Mouse (Mus musculus) forebrain, embryonic 11.5 days (tissue): ENCODE results near the gene Pla2g2f. TPM values are rescaled to one million over a fixed set of nuclear protein-coding genes. Genes with fewer than 3 reads are reported as not detected.

Experiments
- ATAC-seq: fragments of 200-750 bp; cut with Nextera tagmentation; replicated peaks from 2 replicates; pipeline ENCODE4 v1.8.0; 2017; ENCODE audit warnings: moderate TSS enrichment; ENCODE audit not compliant: low FRiP score
- DNase-seq: peaks from one replicate; pipeline ENCODE4 v3.0.0-alpha.2; 2017; ENCODE audit warnings: low spot score
- H3K27ac ChIP-seq: fragments of 300-500 bp; sonication (generic); 2 replicates; pipeline ENCODE4 v1.5.1; 2014; ENCODE audit warnings: low read depth, low read length
- H3K27me3 ChIP-seq: fragments of 300-500 bp; sonication (generic); 2 replicates; pipeline ENCODE4 v1.6.1; 2014; ENCODE audit warnings: mild to moderate bottlenecking, low read length, mixed read lengths; ENCODE audit not compliant: control insufficient read depth, insufficient read depth
- H3K36me3 ChIP-seq: fragments of 300-500 bp; sonication (generic); 2 replicates; pipeline ENCODE4 v1.6.1; 2014; ENCODE audit warnings: mild to moderate bottlenecking, low read length, moderate library complexity, mixed read lengths; ENCODE audit not compliant: control insufficient read depth, insufficient read depth
- H3K4me1 ChIP-seq: fragments of 300-500 bp; sonication (generic); replicated peaks from 2 replicates; pipeline ENCODE4 v1.6.1; 2014; ENCODE audit warnings: low read length, mixed read lengths; ENCODE audit not compliant: control insufficient read depth, insufficient read depth
- H3K4me2 ChIP-seq: fragments of 300-500 bp; sonication (generic); 2 replicates; pipeline ENCODE4 v1.6.1; 2014; ENCODE audit warnings: low read depth, mild to moderate bottlenecking, low read length, moderate library complexity, mixed read lengths; ENCODE audit not compliant: severe bottlenecking
- H3K4me3 ChIP-seq: fragments of 300-500 bp; sonication (generic); 2 replicates; pipeline ENCODE4 v1.5.1; 2014; ENCODE audit warnings: low read depth, low read length
- H3K9ac ChIP-seq: fragments of 300-500 bp; sonication (generic); 2 replicates; pipeline ENCODE4 v1.6.1; 2014; ENCODE audit warnings: low read length
- H3K9me3 ChIP-seq: fragments of 300-500 bp; sonication (generic); 2 replicates; pipeline ENCODE4 v1.6.1; 2016; ENCODE audit warnings: low read length, mixed read lengths; ENCODE audit not compliant: control insufficient read depth
- WGBS: fragments of 180-500 bp; shearing (Covaris S2); extraction: QIAGEN DNeasy Blood & Tissue Kit; methylation state at CpG from one replicate; pipeline ENCODE4 v1.1.7; 2014; 5-methylcytosine and 5-hydroxymethylcytosine counted together
- polyA plus RNA-seq: library from polyadenylated mRNA; unstranded; fragments of >200 nt; fragmentation: Nextera tagmentation; extraction: Ambion mirVana; gene quantifications from 2 replicates; pipeline ENCODE4 v1.2.1, GENCODE M21; 2014

Pla2g2f gene
- polyA plus RNA-seq, 1 experiment from 2014 or later: 0.09 TPM

GRCm38 (mm10) chr4:138796513-138797216 is 39.2 kb upstream of the Pla2g2f start:
- Histone ChIP-seq H3K4me2 (no peak overlapping the region), H3K4me1 (no peaks in the 10 kb centered on the region), H3K9ac (no peak overlapping the region), H3K9me3 (no peaks in the 10 kb centered on the region), H3K27me3 (no peaks in the 10 kb centered on the region), H3K27ac (no peak overlapping the region), H3K36me3 (no peaks in the 10 kb centered on the region), H3K4me3 (no peak overlapping the region)
- ATAC-seq (no peak), DNase-seq (no peak)
- 49% methylated on average over 6 of the region's 6 CpGs for WGBS

DNA sequence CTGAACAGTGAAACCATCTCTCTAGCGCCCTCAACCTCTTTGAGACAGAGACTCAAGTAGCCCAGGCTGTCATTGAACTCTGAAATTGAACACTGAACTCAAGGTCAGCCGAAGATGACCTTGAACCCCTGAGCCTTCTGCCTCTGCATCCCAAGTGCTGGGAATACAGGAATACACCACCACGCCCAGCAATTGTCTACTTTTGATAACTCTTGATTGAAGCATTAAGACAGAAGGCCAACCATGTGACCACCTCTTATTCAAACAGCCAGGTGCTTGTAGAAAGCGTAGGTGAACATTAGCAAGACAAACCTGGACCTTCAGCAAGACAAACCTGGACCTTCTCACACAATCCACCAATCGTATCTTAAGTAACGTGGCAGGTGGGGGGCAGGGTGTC is 36.9 kb upstream of the Pla2g2f start:
- ATAC-seq: no peak
- DNase-seq: no peak
- Histone ChIP-seq H3K9me3 (no peaks in the 10 kb centered on the region), H3K27ac (no peak overlapping the region), H3K4me3 (no peak overlapping the region), H3K4me1 (no peaks in the 10 kb centered on the region), H3K36me3 (no peaks in the 10 kb centered on the region), H3K27me3 (no peaks in the 10 kb centered on the region), H3K4me2 (no peak overlapping the region), H3K9ac (no peak overlapping the region)
- 89% methylated on average over 6 of the region's 6 CpGs for WGBS

GRCm38 (mm10) chr4:138793276-138793675 is 35.9 kb upstream of the Pla2g2f start:
- no peaks in the 10 kb centered on the region for H3K36me3 ChIP-seq
- no peak overlapping the region for H3K9ac ChIP-seq
- no peak overlapping the region for H3K27ac ChIP-seq
- H3K27me3 ChIP-seq: no peaks in the 10 kb centered on the region
- no peak overlapping the region for H3K4me2 ChIP-seq
- no peaks in the 10 kb centered on the region for H3K9me3 ChIP-seq
- H3K4me1 ChIP-seq: no peaks in the 10 kb centered on the region
- ATAC-seq (no peak), DNase-seq (peak; percentile 55)
- no peak overlapping the region for H3K4me3 ChIP-seq
- whole genome bisulfite sequencing: 64% methylated on average over 2 of the region's 2 CpGs

DNA sequence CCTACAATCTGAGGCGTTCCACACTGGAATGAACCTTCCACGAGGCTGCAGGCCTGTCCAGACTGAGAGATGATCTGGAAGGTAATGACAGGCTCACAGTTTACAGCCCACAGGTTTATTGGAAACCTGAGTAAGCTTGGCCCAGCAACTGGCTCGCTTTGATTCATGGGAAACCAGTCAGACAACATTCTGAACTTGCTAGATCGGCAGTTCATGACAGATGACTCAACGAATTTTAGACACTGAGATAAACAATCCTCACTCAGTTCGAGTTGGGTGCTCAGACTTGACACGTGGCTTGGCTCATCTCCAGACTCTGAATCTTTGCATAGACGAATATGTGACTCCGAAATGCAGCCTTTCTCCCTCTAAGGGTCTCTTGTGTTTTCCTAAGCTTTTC is 35.2 kb upstream of the Pla2g2f start:
- Histone ChIP-seq H3K4me3 (no peak overlapping the region), H3K9ac (no peak overlapping the region), H3K36me3 (no peaks in the 10 kb centered on the region), H3K4me1 (no peaks in the 10 kb centered on the region), H3K27me3 (no peaks in the 10 kb centered on the region), H3K27ac (no peak overlapping the region), H3K9me3 (no peaks in the 10 kb centered on the region), H3K4me2 (no peak overlapping the region)
- DNase-seq (no peak), ATAC-seq (no peak)
- WGBS: 79% methylated on average over 9 of the region's 9 CpGs

DNA sequence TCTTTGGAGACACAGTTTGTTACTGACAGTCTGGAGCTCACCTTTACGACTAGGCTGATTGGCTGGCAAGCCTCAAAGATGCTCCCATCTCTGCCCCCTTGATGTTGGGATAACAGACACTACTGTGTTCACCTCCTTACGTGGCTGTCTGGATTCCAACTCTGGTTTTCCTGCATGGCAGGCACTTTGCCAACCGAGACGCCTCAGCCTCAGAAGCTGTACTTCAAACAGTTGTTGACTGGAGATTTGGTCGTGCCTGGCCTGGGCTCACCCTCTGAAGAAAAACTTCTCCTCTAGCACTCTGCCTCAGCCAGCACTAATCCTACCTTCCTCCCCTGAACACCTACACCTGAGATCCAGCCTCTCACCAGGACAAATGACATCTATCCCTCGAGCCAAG is 34.0 kb upstream of the Pla2g2f start:
- WGBS: 77% methylated on average over 6 of the region's 6 CpGs
- H3K4me1 ChIP-seq: no peaks in the 10 kb centered on the region
- H3K9me3 ChIP-seq: no peaks in the 10 kb centered on the region
- ATAC-seq: no peak
- no peak overlapping the region for H3K27ac ChIP-seq
- H3K27me3 ChIP-seq: no peaks in the 10 kb centered on the region
- no peak overlapping the region for H3K4me2 ChIP-seq
- H3K9ac ChIP-seq: no peak overlapping the region
- no peaks in the 10 kb centered on the region for H3K36me3 ChIP-seq
- DNase-seq: no peak
- H3K4me3 ChIP-seq: no peak overlapping the region

GRCm38 (mm10) chr4:138788381-138788780 is 31.0 kb upstream of the Pla2g2f start:
- H3K4me1 ChIP-seq: no peaks in the 10 kb centered on the region
- no peak overlapping the region for H3K9ac ChIP-seq
- ATAC-seq (no peak), DNase-seq (no peak)
- no peaks in the 10 kb centered on the region for H3K36me3 ChIP-seq
- H3K4me2 ChIP-seq: no peak overlapping the region
- H3K27me3 ChIP-seq: no peaks in the 10 kb centered on the region
- no peak overlapping the region for H3K27ac ChIP-seq
- no peaks in the 10 kb centered on the region for H3K9me3 ChIP-seq
- WGBS: 91% methylated on average over 4 of the region's 4 CpGs
- H3K4me3 ChIP-seq: no peak overlapping the region

- Histone ChIP-seq H3K9ac (no peak overlapping the region), H3K27ac (no peak overlapping the region), H3K4me3 (no peak overlapping the region), H3K9me3 (no peaks in the 10 kb centered on the region), H3K4me2 (no peak overlapping the region), H3K27me3 (no peaks in the 10 kb centered on the region), H3K4me1 (no peaks in the 10 kb centered on the region), H3K36me3 (no peaks in the 10 kb centered on the region)
- DNase-seq: no peak
- 79% methylated on average over 4 of the region's 4 CpGs for WGBS
- ATAC-seq: no peak
Measured at GRCm38 (mm10) chr4:138786141-138786540, 28.7 kb upstream of the Pla2g2f start.

- Histone ChIP-seq H3K4me3 (no peak overlapping the region), H3K4me1 (no peaks in the 10 kb centered on the region), H3K27me3 (no peaks in the 10 kb centered on the region), H3K4me2 (no peak overlapping the region), H3K9me3 (no peaks in the 10 kb centered on the region), H3K9ac (no peak overlapping the region), H3K36me3 (no peaks in the 10 kb centered on the region), H3K27ac (no peak overlapping the region)
- 64% methylated on average over 4 of the region's 4 CpGs for WGBS
- DNase-seq (no peak), ATAC-seq (no peak)
Measured at GRCm38 (mm10) chr4:138785721-138786120, 28.3 kb upstream of the Pla2g2f start.

- no peak for ATAC-seq
- H3K4me2 ChIP-seq: no peak overlapping the region
- no peaks in the 10 kb centered on the region for H3K9me3 ChIP-seq
- no peak for DNase-seq
- H3K27ac ChIP-seq: no peak overlapping the region
- H3K4me1 ChIP-seq: no peaks in the 10 kb centered on the region
- H3K4me3 ChIP-seq: no peak overlapping the region
- H3K9ac ChIP-seq: no peak overlapping the region
- 85% methylated on average over 6 of the region's 6 CpGs for WGBS
- no peaks in the 10 kb centered on the region for H3K27me3 ChIP-seq
- no peaks in the 10 kb centered on the region for H3K36me3 ChIP-seq
Measured at GRCm38 (mm10) chr4:138782098-138782497, 24.7 kb upstream of the Pla2g2f start.
